Mouse (Mus musculus) limb, embryonic 12.5 days (tissue): ENCODE measurements around the gene Klc4. TPM values are rescaled to one million over a fixed set of nuclear protein-coding genes. Genes with fewer than 3 reads are reported as not detected.

Source experiments
- ATAC-seq: fragments of 200-750 bp; cut with Nextera tagmentation; 2 replicates; pipeline ENCODE4 v1.8.0; 2017; ENCODE audit warnings: low read depth, moderate TSS enrichment; ENCODE audit not compliant: insufficient number of reproducible peaks, insufficient read depth, low FRiP score, low TSS enrichment
- H3K27ac ChIP-seq: fragments of 300-500 bp; sonication (generic); 2 replicates; pipeline ENCODE4 v1.5.1; 2016; ENCODE audit warnings: mild to moderate bottlenecking, moderate library complexity
- H3K27me3 ChIP-seq: fragments of 300-500 bp; sonication (generic); 2 replicates; pipeline ENCODE4 v1.6.1; 2016; ENCODE audit warnings: mild to moderate bottlenecking, moderate library complexity
- H3K36me3 ChIP-seq: fragments of 300-500 bp; sonication (generic); 2 replicates; pipeline ENCODE4 v1.6.1; 2016; ENCODE audit warnings: mild to moderate bottlenecking, moderate library complexity
- H3K4me1 ChIP-seq: fragments of 300-500 bp; sonication (generic); replicated peaks from 2 replicates; pipeline ENCODE4 v1.6.1; 2016
- H3K4me2 ChIP-seq: fragments of 300-500 bp; sonication (generic); 2 replicates; pipeline ENCODE4 v1.6.1; 2016; ENCODE audit warnings: mild to moderate bottlenecking, moderate library complexity
- H3K4me3 ChIP-seq: fragments of 300-500 bp; sonication (generic); replicated peaks from 2 replicates; pipeline ENCODE4 v1.5.1; 2016; ENCODE audit warnings: mild to moderate bottlenecking
- H3K9ac ChIP-seq: fragments of 300-500 bp; sonication (generic); replicated peaks from 2 replicates; pipeline ENCODE4 v1.6.1; 2016; ENCODE audit warnings: mild to moderate bottlenecking, moderate library complexity
- H3K9me3 ChIP-seq: fragments of 300-500 bp; sonication (generic); 2 replicates; pipeline ENCODE4 v1.6.1; 2016; ENCODE audit warnings: mild to moderate bottlenecking, moderate library complexity
- WGBS: fragments of 180-500 bp; shearing (Covaris S2); methylation state at CpG from one replicate; pipeline ENCODE4 v1.1.7; 2016; 5-methylcytosine and 5-hydroxymethylcytosine counted together
- polyA plus RNA-seq: library from polyadenylated mRNA; unstranded; fragments of >200 nt; fragmentation: Nextera tagmentation; extraction: Ambion mirVana; gene quantifications from 2 replicates; pipeline ENCODE4 v1.2.1, GENCODE M21; 2016

Gene Klc4
- polyA plus RNA-seq, 1 experiment from 2014 or later, result 27.2 TPM

GRCm38 (mm10) chr17:46602212-46602611, 43.6 kb downstream of the Klc4 start:
- peaks cover 26% of the 10 kb centered on the region for H3K4me1 ChIP-seq
- no peaks in the 10 kb centered on the region for H3K9me3 ChIP-seq
- 0 out of 2 replicates have a peak, but pooled peaks have one; percentile 26 for ATAC-seq
- H3K36me3 ChIP-seq, result peaks cover 24% of the 10 kb centered on the region
- peak overlapping the region; percentile 73 for H3K27ac ChIP-seq
- H3K4me2 ChIP-seq, result no peak overlapping the region
- H3K27me3 ChIP-seq, result no peaks in the 10 kb centered on the region
- 51% methylated on average over 9 of the region's 9 CpGs for WGBS
- no peak overlapping the region for H3K9ac ChIP-seq
- no peak overlapping the region for H3K4me3 ChIP-seq

DNA sequence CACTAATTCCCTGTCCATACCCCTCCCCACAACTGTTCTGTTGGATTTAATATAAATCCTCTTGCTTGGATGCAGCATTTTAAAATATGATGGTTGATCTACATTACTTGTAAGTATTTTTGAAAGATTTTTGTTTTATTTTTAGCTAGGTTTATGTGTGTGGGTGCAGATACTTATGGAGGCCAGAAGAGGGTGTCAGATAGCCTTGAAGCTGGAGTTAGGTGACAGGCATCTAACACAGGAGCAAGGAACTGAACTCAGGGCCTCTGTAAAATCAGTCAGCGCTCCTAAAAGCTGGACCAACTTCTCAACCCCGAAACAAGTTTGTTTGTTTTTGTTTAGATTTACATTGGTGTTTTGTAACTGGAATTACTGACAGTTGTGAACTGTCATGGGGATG, 45.3 kb downstream of the Klc4 start:
- H3K36me3 ChIP-seq, result peaks cover 34% of the 10 kb centered on the region
- no peak overlapping the region for H3K4me2 ChIP-seq
- H3K4me3 ChIP-seq, result no peak overlapping the region
- WGBS, result 90% methylated on average over 2 of the region's 2 CpGs
- no peak overlapping the region for H3K27ac ChIP-seq
- H3K27me3 ChIP-seq, result no peaks in the 10 kb centered on the region
- ATAC-seq, result no peak
- H3K9ac ChIP-seq, result no peak overlapping the region
- H3K4me1 ChIP-seq, result peaks cover 24% of the 10 kb centered on the region
- H3K9me3 ChIP-seq, result no peaks in the 10 kb centered on the region

DNA sequence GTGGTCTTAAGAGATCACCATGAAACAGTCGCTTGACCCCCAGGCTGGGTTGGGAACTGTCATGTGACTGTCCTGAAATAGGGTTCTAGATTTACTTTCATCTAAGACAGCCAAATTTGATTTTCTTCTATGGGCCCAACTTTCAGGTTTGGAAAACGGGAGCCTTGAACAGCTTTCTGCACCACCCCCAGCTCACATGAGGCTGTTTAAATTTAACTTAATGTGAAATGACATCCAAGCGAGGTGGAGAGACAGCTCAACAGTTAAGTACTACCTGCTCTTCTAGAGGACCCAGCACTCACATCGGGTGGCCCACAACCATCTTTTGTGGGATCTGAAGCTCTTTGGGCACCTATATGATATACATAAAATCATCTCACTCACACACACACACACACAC, 46.9 kb downstream of the Klc4 start:
- H3K27me3 ChIP-seq, result no peaks in the 10 kb centered on the region
- 78% methylated on average over 4 of the region's 4 CpGs for WGBS

DNA sequence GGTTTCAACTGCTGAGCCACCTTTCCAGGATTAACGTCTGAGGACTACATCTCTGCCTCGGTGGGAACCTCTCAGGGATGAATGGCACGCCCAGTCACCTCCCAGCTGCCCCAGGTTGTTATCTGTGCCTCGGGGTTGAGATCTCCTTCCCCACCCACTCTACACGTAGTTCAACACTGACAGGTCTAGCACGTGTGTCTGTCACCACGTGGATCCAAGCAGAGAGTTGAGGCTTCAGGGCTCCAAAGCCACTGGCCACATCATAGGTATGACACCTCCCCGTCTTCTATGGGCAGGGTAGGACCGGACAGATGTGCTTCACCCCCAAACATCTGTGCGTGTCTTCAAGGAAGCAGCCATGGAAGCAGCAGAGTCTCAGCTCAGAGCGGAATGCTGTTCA, 47.9 kb downstream of the Klc4 start:
- Histone ChIP-seq H3K9ac (no peak overlapping the region), H3K27me3 (no peaks in the 10 kb centered on the region), H3K36me3 (peaks cover 37% of the 10 kb centered on the region), H3K4me1 (peaks cover 28% of the 10 kb centered on the region), H3K27ac (no peak overlapping the region), H3K4me2 (no peak overlapping the region), H3K9me3 (no peaks in the 10 kb centered on the region), H3K4me3 (no peak overlapping the region)
- 94% methylated on average over 11 of the region's 11 CpGs for whole genome bisulfite sequencing
- ATAC-seq, result no peak

More for the DNA sequence above, 46.9 kb downstream of the Klc4 start:
- H3K4me1 ChIP-seq, result peaks cover 25% of the 10 kb centered on the region
- H3K9ac ChIP-seq, result no peak overlapping the region
- H3K27ac ChIP-seq, result no peak overlapping the region
- ATAC-seq, result no peak
- no peak overlapping the region for H3K4me3 ChIP-seq
- H3K9me3 ChIP-seq, result no peaks in the 10 kb centered on the region
- no peak overlapping the region for H3K4me2 ChIP-seq
- peaks cover 34% of the 10 kb centered on the region for H3K36me3 ChIP-seq

- Histone ChIP-seq H3K27ac (peak overlapping the region; percentile 78), H3K9me3 (no peaks in the 10 kb centered on the region), H3K27me3 (no peaks in the 10 kb centered on the region), H3K4me2 (peak overlapping the region; percentile 25; the same call in 1 of the 2 replicates), H3K36me3 (peaks cover 40% of the 10 kb centered on the region), H3K4me1 (peaks cover 19% of the 10 kb centered on the region), H3K4me3 (no peak overlapping the region), H3K9ac (no peak overlapping the region)
- ATAC-seq, result no peak
- WGBS, result 73% methylated on average over 6 of the region's 6 CpGs
These were observed 50.5 kb downstream of the Klc4 start for GRCm38 (mm10) chr17:46595336-46595735.

DNA sequence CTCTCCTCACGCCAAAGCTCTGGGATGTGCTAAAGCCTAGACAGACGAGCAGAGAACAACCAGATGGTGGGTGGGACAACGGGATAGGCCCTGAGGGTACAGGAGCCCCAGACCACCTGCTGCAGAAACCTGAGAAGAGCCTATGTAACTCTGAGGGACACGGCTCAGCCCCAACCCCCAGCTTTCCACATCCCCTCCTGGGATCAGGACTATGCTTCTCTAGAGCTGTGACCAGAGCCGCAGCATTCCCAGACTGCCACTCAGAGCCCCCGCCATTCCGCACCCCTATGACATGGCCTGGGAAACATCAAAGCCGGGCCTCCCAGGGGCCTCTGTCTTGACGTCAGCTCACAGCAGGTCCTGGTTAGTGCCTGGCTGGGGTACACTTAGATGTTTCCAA, 51.2 kb downstream of the Klc4 start:
- 8% methylated on average over 9 of the region's 9 CpGs for WGBS
- peaks cover 19% of the 10 kb centered on the region for H3K4me1 ChIP-seq
- H3K4me3 ChIP-seq, result no peak overlapping the region
- H3K4me2 ChIP-seq, result peak overlapping the region; percentile 25; the same call in 1 of the 2 replicates
- H3K36me3 ChIP-seq, result peaks cover 47% of the 10 kb centered on the region
- H3K9me3 ChIP-seq, result no peaks in the 10 kb centered on the region
- ATAC-seq, result peak; percentile 71
- no peaks in the 10 kb centered on the region for H3K27me3 ChIP-seq
- H3K9ac ChIP-seq, result no peak overlapping the region
- H3K27ac ChIP-seq, result peak overlapping the region; percentile 78

- H3K27ac ChIP-seq, result no peak overlapping the region
- WGBS, result 93% methylated on average over 4 of the region's 4 CpGs
- no peak overlapping the region for H3K4me3 ChIP-seq
- no peaks in the 10 kb centered on the region for H3K9me3 ChIP-seq
- H3K27me3 ChIP-seq, result no peaks in the 10 kb centered on the region
- no peak overlapping the region for H3K9ac ChIP-seq
- H3K36me3 ChIP-seq, result peaks cover 58% of the 10 kb centered on the region
- no peak overlapping the region for H3K4me2 ChIP-seq
- no peak for ATAC-seq
- H3K4me1 ChIP-seq, result peaks cover 19% of the 10 kb centered on the region
These were observed 52.7 kb downstream of the Klc4 start for GRCm38 (mm10) chr17:46593124-46593523.

- H3K27ac ChIP-seq, result no peak overlapping the region
- no peak overlapping the region for H3K4me3 ChIP-seq
- ATAC-seq, result no peak
- no peak overlapping the region for H3K9ac ChIP-seq
- H3K27me3 ChIP-seq, result no peaks in the 10 kb centered on the region
- peaks cover 58% of the 10 kb centered on the region for H3K36me3 ChIP-seq
- H3K4me2 ChIP-seq, result no peak overlapping the region
- H3K9me3 ChIP-seq, result no peaks in the 10 kb centered on the region
- WGBS, result 84% methylated on average over 19 of the region's 19 CpGs
- H3K4me1 ChIP-seq, result peaks cover 19% of the 10 kb centered on the region
These were observed 54.4 kb downstream of the Klc4 start for GRCm38 (mm10) chr17:46591406-46591805.

GRCm38 (mm10) chr17:46590439-46590838, 55.4 kb downstream of the Klc4 start:
- no peak for ATAC-seq
- Histone ChIP-seq H3K4me3 (no peak overlapping the region), H3K4me2 (no peak overlapping the region), H3K36me3 (peaks cover 65% of the 10 kb centered on the region), H3K9me3 (no peaks in the 10 kb centered on the region), H3K27ac (no peak overlapping the region), H3K9ac (no peak overlapping the region), H3K4me1 (peaks cover 16% of the 10 kb centered on the region), H3K27me3 (no peaks in the 10 kb centered on the region)
- WGBS, result 93% methylated on average over 7 of the region's 7 CpGs

GRCm38 (mm10) chr17:46589635-46590314, 56.0 kb downstream of the Klc4 start:
- WGBS, result 92% methylated on average over 16 of the region's 16 CpGs
- no peak for ATAC-seq
- Histone ChIP-seq H3K9ac (no peak overlapping the region), H3K9me3 (no peaks in the 10 kb centered on the region), H3K27ac (no peak overlapping the region), H3K27me3 (no peaks in the 10 kb centered on the region), H3K4me1 (peaks cover 9% of the 10 kb centered on the region), H3K36me3 (peaks cover 72% of the 10 kb centered on the region), H3K4me3 (no peak overlapping the region), H3K4me2 (no peak overlapping the region)

DNA sequence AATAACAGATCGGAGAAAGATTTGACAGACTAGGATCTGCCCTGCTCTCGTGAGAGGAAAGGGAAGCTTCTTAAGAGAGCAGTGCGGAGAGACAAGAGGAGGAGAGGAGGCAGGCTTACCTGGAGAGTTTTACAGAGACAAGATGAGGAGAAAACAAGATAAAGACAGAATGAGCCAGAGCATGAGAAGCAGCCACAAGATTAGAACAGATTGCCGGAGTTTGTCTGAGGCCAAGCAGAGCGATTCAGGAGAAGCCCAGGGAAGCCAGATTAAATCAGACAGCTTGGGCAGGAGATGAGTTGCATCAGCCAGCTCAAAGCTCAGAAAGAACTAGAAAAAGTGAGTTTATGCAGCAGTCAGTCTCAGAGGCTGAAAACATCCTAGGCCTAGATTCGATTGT, 56.9 kb downstream of the Klc4 start:
- Histone ChIP-seq H3K9me3 (no peaks in the 10 kb centered on the region), H3K27me3 (no peaks in the 10 kb centered on the region), H3K4me1 (peaks cover 4% of the 10 kb centered on the region; the same call in 1 of the 2 replicates), H3K36me3 (peaks cover 79% of the 10 kb centered on the region), H3K9ac (no peak overlapping the region), H3K4me2 (no peak overlapping the region), H3K27ac (no peak overlapping the region), H3K4me3 (no peak overlapping the region)
- WGBS, result 94% methylated on average over 6 of the region's 6 CpGs
- no peak for ATAC-seq

DNA sequence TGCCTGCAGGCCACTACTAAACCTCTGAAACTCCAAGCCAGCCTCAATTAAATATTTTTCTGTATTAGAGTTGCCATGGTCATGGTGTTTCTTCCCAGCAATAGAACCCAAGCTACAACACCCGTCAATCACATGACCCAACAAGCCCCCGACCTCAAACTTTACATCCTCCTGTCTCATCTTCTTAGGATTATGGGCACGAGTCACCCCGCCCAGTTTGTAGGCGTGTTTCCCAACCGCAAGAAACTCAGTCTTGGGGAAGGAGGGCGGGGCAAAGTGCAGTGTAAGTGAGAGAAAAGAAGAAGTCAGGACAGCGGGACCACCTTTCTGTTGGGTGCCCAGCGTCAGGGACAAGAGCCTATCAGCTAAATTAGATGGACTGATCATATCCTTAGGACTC, 57.6 kb downstream of the Klc4 start:
- Histone ChIP-seq H3K36me3 (peaks cover 78% of the 10 kb centered on the region), H3K27ac (no peak overlapping the region), H3K9me3 (no peaks in the 10 kb centered on the region), H3K4me2 (no peak overlapping the region), H3K4me1 (peaks cover 3% of the 10 kb centered on the region; the same call in 1 of the 2 replicates), H3K9ac (no peak overlapping the region), H3K4me3 (no peak overlapping the region), H3K27me3 (no peaks in the 10 kb centered on the region)
- no peak for ATAC-seq
- WGBS, result 89% methylated on average over 9 of the region's 9 CpGs
